Mouse (Mus musculus) hindbrain, embryonic 12.5 days (tissue): ENCODE results near the gene Anp32e. TPM values are rescaled to one million over a fixed set of nuclear protein-coding genes. Genes with fewer than 3 reads are reported as not detected.
A peak's percentile ranks its signal among the peaks of the same experiment; 100 is the strongest.
"Not testable (repeated sequence)": the region's sequence is repeated elsewhere in the genome, so short reads cannot be mapped to it uniquely, and the experiment has no call there.

ENCODE experiments used
- ATAC-seq: fragments of 200-750 bp; cut with Nextera tagmentation; 2 replicates; pipeline ENCODE4 v1.8.0; 2017; ENCODE audit warnings: moderate TSS enrichment; ENCODE audit not compliant: low FRiP score
- H3K27ac ChIP-seq: fragments of 300-500 bp; sonication (generic); 2 replicates; pipeline ENCODE4 v1.5.1; 2016; ENCODE audit warnings: mild to moderate bottlenecking
- H3K27me3 ChIP-seq: fragments of 300-500 bp; sonication (generic); 2 replicates; pipeline ENCODE4 v1.6.1; 2016; ENCODE audit warnings: mild to moderate bottlenecking
- H3K36me3 ChIP-seq: fragments of 300-500 bp; sonication (generic); 2 replicates; pipeline ENCODE4 v1.6.1; 2016; ENCODE audit warnings: mild to moderate bottlenecking
- H3K4me1 ChIP-seq: fragments of 300-500 bp; sonication (generic); 2 replicates; pipeline ENCODE4 v1.6.1; 2016
- H3K4me2 ChIP-seq: fragments of 300-500 bp; sonication (generic); replicated peaks from 2 replicates; pipeline ENCODE4 v1.6.1; 2016; ENCODE audit warnings: mild to moderate bottlenecking
- H3K4me3 ChIP-seq: fragments of 300-500 bp; sonication (generic); 2 replicates; pipeline ENCODE4 v1.5.1; 2016; ENCODE audit warnings: mild to moderate bottlenecking
- H3K9ac ChIP-seq: fragments of 300-500 bp; sonication (generic); 2 replicates; pipeline ENCODE4 v1.6.1; 2016; ENCODE audit warnings: mild to moderate bottlenecking, moderate library complexity
- H3K9me3 ChIP-seq: fragments of 300-500 bp; sonication (generic); replicated peaks from 2 replicates; pipeline ENCODE4 v1.6.1; 2016; ENCODE audit warnings: mild to moderate bottlenecking
- WGBS: fragments of 180-500 bp; shearing (Covaris S2); methylation state at CpG from one replicate; pipeline ENCODE4 v1.1.7; 2016; 5-methylcytosine and 5-hydroxymethylcytosine counted together
- polyA plus RNA-seq: library from polyadenylated mRNA; unstranded; fragments of >200 nt; fragmentation: Nextera tagmentation; extraction: Ambion mirVana; gene quantifications from 2 replicates; pipeline ENCODE4 v1.2.1, GENCODE M21; 2016

Gene Anp32e
- polyA plus RNA-seq, 1 experiment from 2014 or later: 265 TPM

- WGBS: under 1% methylated on average over 12 of the region's 12 CpGs
- H3K9ac ChIP-seq: no peak overlapping the region
Observed at GRCm38 (mm10) chr3:95905940-95906492, 23.0 kb upstream of the Anp32e start.

DNA sequence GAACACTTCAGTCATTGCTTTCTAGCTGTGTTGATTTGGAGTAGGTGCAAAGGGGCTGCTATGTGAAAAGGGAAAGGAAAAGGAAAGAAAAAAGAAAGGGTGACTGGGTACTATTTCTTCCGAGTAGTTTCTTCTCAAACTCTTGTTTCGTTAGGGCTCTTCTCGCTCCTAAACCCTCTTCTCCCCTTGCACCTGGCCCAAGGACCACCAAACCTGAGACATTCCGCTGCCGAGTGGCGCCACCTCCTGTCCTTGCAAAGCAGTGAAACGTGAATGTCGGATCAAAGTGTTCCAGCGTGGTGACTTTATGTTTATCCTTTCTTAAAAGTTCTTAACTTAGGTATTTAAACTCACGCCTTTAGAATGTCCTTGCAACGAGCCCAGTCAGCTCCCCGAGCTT is 22.2 kb upstream of the Anp32e start:
- no peak overlapping the region for H3K9ac ChIP-seq
- H3K27ac ChIP-seq: no peak overlapping the region
- H3K36me3 ChIP-seq: no peaks in the 10 kb centered on the region
- ATAC-seq: no peak
- H3K4me1 ChIP-seq: peaks cover 35% of the 10 kb centered on the region
- 0% methylated on average over 12 of the region's 12 CpGs for WGBS
- H3K27me3 ChIP-seq: peaks cover 12% of the 10 kb centered on the region
- 0 out of 2 replicates have a peak overlapping the region, but pooled peaks have one; percentile 10 for H3K4me3 ChIP-seq
- peak overlapping the region; percentile 58 for H3K4me2 ChIP-seq
- H3K9me3 ChIP-seq: no peaks in the 10 kb centered on the region

More at GRCm38 (mm10) chr3:95905940-95906492, 23.0 kb upstream of the Anp32e start:
- H3K27ac ChIP-seq: no peak overlapping the region
- no peak for ATAC-seq
- peak overlapping the region; percentile 25 for H3K4me3 ChIP-seq
- H3K9me3 ChIP-seq: no peaks in the 10 kb centered on the region
- H3K27me3 ChIP-seq: peaks cover 12% of the 10 kb centered on the region
- H3K4me2 ChIP-seq: peak overlapping the region; percentile 58
- no peaks in the 10 kb centered on the region for H3K36me3 ChIP-seq
- peaks cover 35% of the 10 kb centered on the region for H3K4me1 ChIP-seq

DNA sequence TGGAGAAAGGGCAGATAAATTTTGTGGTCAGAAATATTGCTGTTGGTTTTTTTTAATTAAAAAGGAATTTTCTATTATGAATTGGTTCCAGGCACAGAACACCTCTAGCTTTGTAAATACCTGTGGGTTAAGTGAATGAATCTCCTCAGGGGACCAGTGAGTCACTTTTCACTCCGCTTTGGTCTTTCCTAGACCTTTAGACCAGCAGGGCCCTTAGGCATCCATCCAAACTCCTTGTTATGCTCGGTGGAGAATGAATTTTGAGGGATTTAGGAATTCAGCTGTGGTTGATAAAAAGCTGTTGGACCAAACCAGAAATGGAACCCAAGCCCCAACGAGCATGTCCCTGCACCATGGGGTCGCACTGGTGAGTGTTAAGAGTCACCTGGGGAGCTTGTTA is 21.4 kb upstream of the Anp32e start:
- Histone ChIP-seq H3K4me1 (peaks cover 29% of the 10 kb centered on the region), H3K9ac (no peak overlapping the region), H3K36me3 (no peaks in the 10 kb centered on the region), H3K4me3 (no peak overlapping the region), H3K4me2 (no peak overlapping the region), H3K27me3 (peaks cover 12% of the 10 kb centered on the region), H3K27ac (no peak overlapping the region), H3K9me3 (no peaks in the 10 kb centered on the region)
- ATAC-seq: no peak
- WGBS: 52% methylated on average over 4 of the region's 4 CpGs

GRCm38 (mm10) chr3:95914706-95915105 is 14.3 kb upstream of the Anp32e start:
- Histone ChIP-seq H3K27me3 (no peaks in the 10 kb centered on the region), H3K9ac (no peak overlapping the region), H3K4me3 (no peak overlapping the region), H3K4me1 (no peaks in the 10 kb centered on the region), H3K4me2 (no peak overlapping the region), H3K9me3 (no peaks in the 10 kb centered on the region), H3K36me3 (no peaks in the 10 kb centered on the region), H3K27ac (no peak overlapping the region)
- WGBS: 93% methylated on average over 4 of the region's 4 CpGs
- ATAC-seq: no peak

- ATAC-seq: no peak
- Histone ChIP-seq H3K4me1 (no peaks in the 10 kb centered on the region), H3K9ac (no peak overlapping the region), H3K27me3 (no peaks in the 10 kb centered on the region), H3K36me3 (no peaks in the 10 kb centered on the region), H3K4me2 (no peak overlapping the region), H3K27ac (no peak overlapping the region), H3K4me3 (no peak overlapping the region), H3K9me3 (no peaks in the 10 kb centered on the region)
- WGBS: 81% methylated on average over 7 of the region's 7 CpGs
Observed at GRCm38 (mm10) chr3:95916760-95917159, 12.3 kb upstream of the Anp32e start.

DNA sequence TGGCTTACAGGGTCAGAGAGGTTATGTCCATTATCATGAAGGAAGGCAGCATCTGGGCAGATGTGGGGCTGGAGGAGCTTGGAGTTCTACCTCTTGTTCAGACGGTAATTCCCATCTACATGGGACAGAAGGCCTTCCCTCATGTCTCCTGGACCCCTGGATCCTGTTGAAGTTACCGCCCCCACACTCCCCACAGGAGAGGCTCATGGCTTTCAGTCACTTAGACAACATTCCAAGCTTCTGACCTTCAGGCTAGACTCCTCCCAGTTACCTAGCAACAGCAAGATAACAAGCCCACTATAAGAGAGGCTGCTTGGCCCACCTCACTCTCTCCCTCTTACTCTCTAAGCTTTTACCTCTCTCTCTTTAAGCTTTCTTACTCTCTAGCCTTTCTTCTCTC is 8.5 kb upstream of the Anp32e start:
- not testable (repeated sequence) for H3K4me1 ChIP-seq, H3K36me3 ChIP-seq, H3K27me3 ChIP-seq, H3K27ac ChIP-seq, H3K4me3 ChIP-seq, H3K9ac ChIP-seq, H3K9me3 ChIP-seq, ATAC-seq, H3K4me2 ChIP-seq
- 43% methylated on average over 2 of the region's 2 CpGs for WGBS

- 94% methylated on average over 7 of the region's 7 CpGs for WGBS
- not testable (repeated sequence) for H3K27me3 ChIP-seq, H3K4me1 ChIP-seq, H3K4me2 ChIP-seq, H3K4me3 ChIP-seq, H3K9me3 ChIP-seq, H3K27ac ChIP-seq, H3K36me3 ChIP-seq, ATAC-seq, H3K9ac ChIP-seq
Observed at GRCm38 (mm10) chr3:95923429-95923828, 5.6 kb upstream of the Anp32e start.

DNA sequence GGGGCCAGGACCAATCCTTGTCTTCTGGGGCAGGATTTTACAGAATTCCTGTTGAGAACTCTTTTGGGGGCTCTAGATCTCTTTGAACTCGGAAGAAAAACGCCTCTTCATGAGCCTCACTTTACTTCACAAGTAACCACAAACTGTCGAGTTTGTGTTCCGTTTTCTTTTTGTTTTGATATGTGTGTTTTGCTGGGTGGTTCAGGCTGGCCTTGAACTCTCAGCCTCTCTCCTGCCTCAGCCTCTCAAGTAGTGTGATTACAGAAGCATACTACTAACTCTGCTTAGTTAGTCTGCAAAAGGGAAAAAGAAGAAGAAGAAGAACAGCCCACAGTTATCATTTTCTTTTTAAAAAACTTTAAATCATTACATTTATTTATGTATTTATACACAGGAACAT is 4.9 kb upstream of the Anp32e start:
- H3K9me3 ChIP-seq: no peaks in the 10 kb centered on the region
- no peak overlapping the region for H3K4me3 ChIP-seq
- H3K27me3 ChIP-seq: no peaks in the 10 kb centered on the region
- H3K4me2 ChIP-seq: no peak overlapping the region
- WGBS: 77% methylated on average over 4 of the region's 4 CpGs
- no peak for ATAC-seq
- H3K27ac ChIP-seq: no peak overlapping the region
- H3K36me3 ChIP-seq: no peaks in the 10 kb centered on the region
- H3K9ac ChIP-seq: no peak overlapping the region
- no peaks in the 10 kb centered on the region for H3K4me1 ChIP-seq

GRCm38 (mm10) chr3:95925087-95925486 is 4.0 kb upstream of the Anp32e start:
- Histone ChIP-seq H3K36me3 (no peaks in the 10 kb centered on the region), H3K27me3 (no peaks in the 10 kb centered on the region), H3K27ac (no peak overlapping the region), H3K9ac (no peak overlapping the region), H3K4me3 (no peak overlapping the region), H3K9me3 (no peaks in the 10 kb centered on the region), H3K4me1 (no peaks in the 10 kb centered on the region), H3K4me2 (no peak overlapping the region)
- WGBS: 84% methylated on average over 5 of the region's 5 CpGs
- no peak for ATAC-seq

GRCm38 (mm10) chr3:95928261-95928657 is 787 bp upstream of the Anp32e start:
- peak overlapping the region; percentile 50 for H3K9ac ChIP-seq
- H3K4me2 ChIP-seq: peak overlapping the region; percentile 63
- WGBS: 72% methylated on average over 6 of the region's 6 CpGs
- no peaks in the 10 kb centered on the region for H3K27me3 ChIP-seq
- H3K9me3 ChIP-seq: no peaks in the 10 kb centered on the region
- H3K36me3 ChIP-seq: peaks cover 4% of the 10 kb centered on the region; the same call in 1 of the 2 replicates
- H3K4me1 ChIP-seq: peaks cover 13% of the 10 kb centered on the region
- no peak for ATAC-seq
- H3K4me3 ChIP-seq: peak overlapping the region; percentile 93
- H3K27ac ChIP-seq: peak overlapping the region; percentile 85

DNA sequence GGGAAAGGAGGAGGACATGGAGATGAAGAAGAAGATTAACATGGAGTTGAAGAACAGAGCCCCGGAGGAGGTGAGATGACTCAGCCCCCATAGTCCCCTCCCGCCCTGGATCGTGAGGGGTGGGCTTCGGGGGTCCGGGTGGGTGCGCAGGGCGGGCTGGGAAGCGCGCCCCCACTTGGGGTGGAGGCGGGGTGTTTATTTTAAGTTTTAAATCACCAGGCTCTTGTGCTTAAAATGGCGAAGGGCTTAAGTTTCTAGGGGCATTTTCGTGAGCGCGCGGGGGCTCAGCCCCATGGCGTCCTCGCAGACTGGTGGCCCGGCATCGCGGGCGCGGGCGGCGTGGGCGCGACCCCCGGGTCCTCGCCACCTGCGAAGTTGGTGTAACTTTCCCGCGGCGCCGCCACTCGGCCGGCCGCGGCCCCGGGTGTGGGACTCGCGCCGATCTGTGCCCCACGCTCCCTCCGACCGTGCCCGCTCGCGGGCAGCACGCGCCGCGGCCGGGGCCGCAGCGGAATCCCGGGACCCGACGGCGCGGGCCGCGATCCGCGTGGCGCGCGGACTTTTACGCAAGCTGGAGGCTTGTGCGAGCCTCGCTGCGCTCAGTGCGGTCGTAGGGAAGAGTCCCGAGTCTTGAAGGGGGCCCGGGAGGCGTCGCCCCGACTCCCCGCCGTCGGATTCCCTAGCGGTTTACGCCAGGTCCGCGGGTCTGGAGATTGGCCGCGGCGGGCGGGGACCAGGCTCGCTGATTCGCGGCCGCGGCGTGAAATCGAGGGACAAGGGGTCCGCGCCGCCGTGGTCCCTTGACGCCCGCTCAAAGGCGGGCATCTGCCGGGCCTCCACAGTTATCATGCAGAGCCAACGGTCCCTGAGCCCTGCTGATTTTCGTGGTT is 780 bp downstream of the Anp32e start:
- WGBS: 0% methylated on average over 93 of the region's 105 CpGs
- Histone ChIP-seq H3K9me3 (no peaks in the 10 kb centered on the region), H3K36me3 (peaks cover 18% of the 10 kb centered on the region), H3K4me1 (peaks cover 13% of the 10 kb centered on the region), H3K4me2 (peak overlapping the region; percentile 70), H3K4me3 (peak overlapping the region; percentile 93), H3K27me3 (no peaks in the 10 kb centered on the region), H3K9ac (peak overlapping the region; percentile 97), H3K27ac (peak overlapping the region; percentile 89)
- ATAC-seq: peak; percentile 61

DNA sequence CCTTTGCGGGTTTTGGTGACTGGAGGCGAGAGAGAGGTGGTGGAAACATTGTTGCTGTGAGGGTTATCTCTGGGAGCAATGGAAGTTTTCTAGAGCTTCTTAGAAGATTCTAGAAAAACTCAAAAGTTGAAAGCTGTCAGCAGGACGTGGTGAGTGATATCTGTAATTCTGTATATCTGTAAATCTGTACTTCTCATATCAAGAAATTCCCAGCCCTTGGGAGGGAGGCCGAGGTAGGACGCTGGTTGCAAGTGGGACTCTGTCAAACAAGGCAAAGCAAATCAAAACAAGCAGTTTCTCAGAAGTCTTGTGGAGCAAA is 1.4 kb downstream of the Anp32e start:
- ATAC-seq: no peak
- Histone ChIP-seq H3K27ac (peak overlapping the region; percentile 89), H3K36me3 (peaks cover 24% of the 10 kb centered on the region), H3K4me2 (peak overlapping the region; percentile 70), H3K4me1 (peaks cover 13% of the 10 kb centered on the region), H3K9me3 (no peaks in the 10 kb centered on the region), H3K27me3 (no peaks in the 10 kb centered on the region), H3K4me3 (peak overlapping the region; percentile 93), H3K9ac (peak overlapping the region; percentile 97)
- WGBS: 5% methylated on average over 5 of the region's 5 CpGs

GRCm38 (mm10) chr3:95931471-95931870 is 2.4 kb downstream of the Anp32e start:
- WGBS: 85% methylated on average over 1 of the region's 1 CpGs
- Histone ChIP-seq H3K27ac (no peak overlapping the region), H3K27me3 (no peaks in the 10 kb centered on the region), H3K9ac (no peak overlapping the region), H3K4me3 (no peak overlapping the region), H3K9me3 (no peaks in the 10 kb centered on the region), H3K4me1 (peaks cover 13% of the 10 kb centered on the region), H3K4me2 (no peak overlapping the region), H3K36me3 (peaks cover 27% of the 10 kb centered on the region)
- no peak for ATAC-seq
